Mouse (Mus musculus): ENCODE data around the gene Gprin3. TPM values are rescaled to one million over a fixed set of nuclear protein-coding genes. Genes with fewer than 3 reads are reported as not detected.

The Gprin3 gene
- 2.1 and 2.4 TPM in 2 replicates for polyA plus RNA-seq (2014; fragmentation: Nextera tagmentation; extraction: Ambion mirVana)

GRCm38 (mm10) chr6:59425824-59426533 lies at the start of gene Gprin3:
Gene Gprin3 (minus strand): TSS chr6:59426294.
- Histone ChIP-seq H3K9ac (ENCODE audit: low read depth, low read length) (peak within 1 kb of the TSS; percentile 70), H3K27me3 (replicated peaks; ENCODE audit: control insufficient read depth, insufficient read depth, low read length) (no peaks in the 10 kb centered on the region), H3K4me2 (ENCODE audit: low read depth, low read length) (peak within 1 kb of the TSS; percentile 84), H3K9me3 (ENCODE audit: control insufficient read depth, low read length) (no peaks in the 10 kb centered on the region), H3K4me1 (ENCODE audit: control insufficient read depth, insufficient read depth, low read length) (peaks cover 10% of the 10 kb centered on the region; the same call in 1 of the 2 replicates), H3K4me3 (ENCODE audit: low read depth, low read length) (peak within 1 kb of the TSS; percentile 48), H3K27ac (replicated peaks; ENCODE audit: low read depth, low read length) (peak within 1 kb of the TSS; percentile 65), H3K36me3 (ENCODE audit: control insufficient read depth, insufficient read depth, low read length) (no peaks in the 10 kb centered on the region)
- peak; percentile 94 for ATAC-seq (ENCODE audit: low read depth)
- DNase-seq (ENCODE audit: low spot score) = peak; percentile 94
- 6% methylated on average over 29 of the region's 34 CpGs for WGBS

- H3K36me3 ChIP-seq (ENCODE audit: control insufficient read depth, insufficient read depth, low read length) = no peaks in the 10 kb centered on the region
- no peak overlapping the region for H3K4me2 ChIP-seq (ENCODE audit: low read depth, low read length)
- H3K9me3 ChIP-seq (ENCODE audit: control insufficient read depth, low read length) = no peaks in the 10 kb centered on the region
- H3K9ac ChIP-seq (ENCODE audit: low read depth, low read length) = no peak overlapping the region
- H3K4me1 ChIP-seq (ENCODE audit: control insufficient read depth, insufficient read depth, low read length) = no peaks in the 10 kb centered on the region
- H3K27me3 ChIP-seq (replicated peaks; ENCODE audit: control insufficient read depth, insufficient read depth, low read length) = no peaks in the 10 kb centered on the region
- ATAC-seq (ENCODE audit: low read depth) (no peak), DNase-seq (ENCODE audit: low spot score) (no peak)
- H3K27ac ChIP-seq (replicated peaks; ENCODE audit: low read depth, low read length) = no peak overlapping the region
- no peak overlapping the region for H3K4me3 ChIP-seq (ENCODE audit: low read depth, low read length)
Observed at GRCm38 (mm10) chr6:59458861-59459260, 32.8 kb upstream of the Gprin3 start.

- ATAC-seq (ENCODE audit: low read depth) (no peak; the same call in 1 of the 2 replicates), DNase-seq (ENCODE audit: low spot score) (peak; percentile 16)
- Histone ChIP-seq H3K9ac (ENCODE audit: low read depth, low read length) (no peak overlapping the region), H3K9me3 (ENCODE audit: control insufficient read depth, low read length) (no peaks in the 10 kb centered on the region), H3K27me3 (replicated peaks; ENCODE audit: control insufficient read depth, insufficient read depth, low read length) (no peaks in the 10 kb centered on the region), H3K4me1 (ENCODE audit: control insufficient read depth, insufficient read depth, low read length) (no peaks in the 10 kb centered on the region), H3K27ac (replicated peaks; ENCODE audit: low read depth, low read length) (no peak overlapping the region), H3K4me3 (ENCODE audit: low read depth, low read length) (no peak overlapping the region), H3K4me2 (ENCODE audit: low read depth, low read length) (no peak overlapping the region), H3K36me3 (ENCODE audit: control insufficient read depth, insufficient read depth, low read length) (no peaks in the 10 kb centered on the region)
- 56% methylated on average over 1 of the region's 1 CpGs for WGBS
Observed at GRCm38 (mm10) chr6:59456116-59456515, 30.0 kb upstream of the Gprin3 start.

- no peaks in the 10 kb centered on the region for H3K36me3 ChIP-seq (ENCODE audit: control insufficient read depth, insufficient read depth, low read length)
- no peak for ATAC-seq (ENCODE audit: low read depth)
- 77% methylated on average over 3 of the region's 3 CpGs for WGBS
Observed at GRCm38 (mm10) chr6:59451348-59451747, 25.3 kb upstream of the Gprin3 start.

GRCm38 (mm10) chr6:59445101-59445503 lies 19.0 kb upstream of the Gprin3 start:
- no peak overlapping the region for H3K9ac ChIP-seq (ENCODE audit: low read depth, low read length)
- no peaks in the 10 kb centered on the region for H3K27me3 ChIP-seq (replicated peaks; ENCODE audit: control insufficient read depth, insufficient read depth, low read length)
- no peak overlapping the region for H3K4me2 ChIP-seq (ENCODE audit: low read depth, low read length)
- H3K36me3 ChIP-seq (ENCODE audit: control insufficient read depth, insufficient read depth, low read length) = no peaks in the 10 kb centered on the region
- no peaks in the 10 kb centered on the region for H3K9me3 ChIP-seq (ENCODE audit: control insufficient read depth, low read length)
- no peak overlapping the region for H3K4me3 ChIP-seq (ENCODE audit: low read depth, low read length)
- no peaks in the 10 kb centered on the region for H3K4me1 ChIP-seq (ENCODE audit: control insufficient read depth, insufficient read depth, low read length)
- ATAC-seq (ENCODE audit: low read depth) (no peak), DNase-seq (ENCODE audit: low spot score) (no peak)
- WGBS = 68% methylated on average over 3 of the region's 3 CpGs
- H3K27ac ChIP-seq (replicated peaks; ENCODE audit: low read depth, low read length) = no peak overlapping the region

More at GRCm38 (mm10) chr6:59451348-59451747, 25.3 kb upstream of the Gprin3 start:
- H3K9ac ChIP-seq (ENCODE audit: low read depth, low read length) = no peak overlapping the region
- H3K27me3 ChIP-seq (replicated peaks; ENCODE audit: control insufficient read depth, insufficient read depth, low read length) = no peaks in the 10 kb centered on the region
- no peaks in the 10 kb centered on the region for H3K9me3 ChIP-seq (ENCODE audit: control insufficient read depth, low read length)
- no peak overlapping the region for H3K27ac ChIP-seq (replicated peaks; ENCODE audit: low read depth, low read length)
- DNase-seq (ENCODE audit: low spot score) = no peak
- H3K4me2 ChIP-seq (ENCODE audit: low read depth, low read length) = no peak overlapping the region
- no peaks in the 10 kb centered on the region for H3K4me1 ChIP-seq (ENCODE audit: control insufficient read depth, insufficient read depth, low read length)
- H3K4me3 ChIP-seq (ENCODE audit: low read depth, low read length) = no peak overlapping the region

GRCm38 (mm10) chr6:59435906-59436305 lies 9.8 kb upstream of the Gprin3 start:
- Histone ChIP-seq H3K9ac (ENCODE audit: low read depth, low read length) (no peak overlapping the region), H3K4me2 (ENCODE audit: low read depth, low read length) (no peak overlapping the region), H3K4me3 (ENCODE audit: low read depth, low read length) (no peak overlapping the region), H3K9me3 (ENCODE audit: control insufficient read depth, low read length) (no peaks in the 10 kb centered on the region), H3K4me1 (ENCODE audit: control insufficient read depth, insufficient read depth, low read length) (no peaks in the 10 kb centered on the region), H3K27me3 (replicated peaks; ENCODE audit: control insufficient read depth, insufficient read depth, low read length) (no peaks in the 10 kb centered on the region), H3K27ac (replicated peaks; ENCODE audit: low read depth, low read length) (no peak overlapping the region), H3K36me3 (ENCODE audit: control insufficient read depth, insufficient read depth, low read length) (no peaks in the 10 kb centered on the region)
- DNase-seq (ENCODE audit: low spot score) (no peak), ATAC-seq (ENCODE audit: low read depth) (no peak)
- 58% methylated on average over 3 of the region's 3 CpGs for WGBS

GRCm38 (mm10) chr6:59433116-59433515 lies 7.0 kb upstream of the Gprin3 start:
- H3K9ac ChIP-seq (ENCODE audit: low read depth, low read length) = no peak overlapping the region
- ATAC-seq (ENCODE audit: low read depth) = no peak
- WGBS = 41% methylated on average over 1 of the region's 1 CpGs

GRCm38 (mm10) chr6:59426534-59426885 lies 416 bp upstream of the Gprin3 start:
- ATAC-seq (ENCODE audit: low read depth) (peak; percentile 71), DNase-seq (ENCODE audit: low spot score) (no peak)
- Histone ChIP-seq H3K27ac (replicated peaks; ENCODE audit: low read depth, low read length) (peak overlapping the region; percentile 65), H3K9me3 (ENCODE audit: control insufficient read depth, low read length) (no peaks in the 10 kb centered on the region), H3K4me1 (ENCODE audit: control insufficient read depth, insufficient read depth, low read length) (peaks cover 10% of the 10 kb centered on the region; the same call in 1 of the 2 replicates), H3K4me3 (ENCODE audit: low read depth, low read length) (peak overlapping the region; percentile 48), H3K36me3 (ENCODE audit: control insufficient read depth, insufficient read depth, low read length) (no peaks in the 10 kb centered on the region), H3K27me3 (replicated peaks; ENCODE audit: control insufficient read depth, insufficient read depth, low read length) (no peaks in the 10 kb centered on the region), H3K9ac (ENCODE audit: low read depth, low read length) (peak overlapping the region; percentile 70), H3K4me2 (ENCODE audit: low read depth, low read length) (peak overlapping the region; percentile 84)
- whole genome bisulfite sequencing = 47% methylated on average over 3 of the region's 3 CpGs

More at GRCm38 (mm10) chr6:59433116-59433515, 7.0 kb upstream of the Gprin3 start:
- no peak for DNase-seq (ENCODE audit: low spot score)
- Histone ChIP-seq H3K9me3 (ENCODE audit: control insufficient read depth, low read length) (no peaks in the 10 kb centered on the region), H3K27ac (replicated peaks; ENCODE audit: low read depth, low read length) (no peak overlapping the region), H3K27me3 (replicated peaks; ENCODE audit: control insufficient read depth, insufficient read depth, low read length) (no peaks in the 10 kb centered on the region), H3K36me3 (ENCODE audit: control insufficient read depth, insufficient read depth, low read length) (no peaks in the 10 kb centered on the region), H3K4me1 (ENCODE audit: control insufficient read depth, insufficient read depth, low read length) (no peaks in the 10 kb centered on the region), H3K4me3 (ENCODE audit: low read depth, low read length) (no peak overlapping the region), H3K4me2 (ENCODE audit: low read depth, low read length) (no peak overlapping the region)
